Mouse (Mus musculus) limb, embryonic 11.5 days (tissue): Measurements from ENCODE around the gene Ovol2. TPM values are rescaled to one million over a fixed set of nuclear protein-coding genes. Genes with fewer than 3 reads are reported as not detected.
A peak's percentile ranks its signal among the peaks of the same experiment; 100 is the strongest.

Experiments used
- ATAC-seq: fragments of 200-750 bp; cut with Nextera tagmentation; 2 replicates; pipeline ENCODE4 v1.8.0; 2017; ENCODE audit warnings: low read depth; ENCODE audit not compliant: insufficient number of reproducible peaks, low FRiP score, low TSS enrichment
- DNase-seq: peaks from one replicate; pipeline ENCODE4 v3.0.0-alpha.2; 2015; ENCODE audit warnings: low spot score
- H3K27ac ChIP-seq: fragments of 300-500 bp; sonication (generic); replicated peaks from 2 replicates; pipeline ENCODE4 v1.5.1; 2014; ENCODE audit warnings: low read depth, mild to moderate bottlenecking, low read length
- H3K27me3 ChIP-seq: fragments of 300-500 bp; sonication (generic); 2 replicates; pipeline ENCODE4 v1.6.1; 2014; ENCODE audit warnings: mild to moderate bottlenecking, low read length, mixed read lengths; ENCODE audit not compliant: control insufficient read depth, insufficient read depth
- H3K36me3 ChIP-seq: fragments of 300-500 bp; sonication (generic); 2 replicates; pipeline ENCODE4 v1.6.1; 2014; ENCODE audit warnings: mild to moderate bottlenecking, low read length, moderate library complexity, mixed read lengths; ENCODE audit not compliant: control insufficient read depth, insufficient read depth
- H3K4me1 ChIP-seq: fragments of 300-500 bp; sonication (generic); 2 replicates; pipeline ENCODE4 v1.6.1; 2014; ENCODE audit warnings: low read length, mixed read lengths; ENCODE audit not compliant: control insufficient read depth, insufficient read depth
- H3K4me2 ChIP-seq: fragments of 300-500 bp; sonication (generic); 2 replicates; pipeline ENCODE4 v1.6.1; 2014; ENCODE audit warnings: low read depth, mild to moderate bottlenecking, moderate library complexity; ENCODE audit not compliant: severe bottlenecking
- H3K4me3 ChIP-seq: fragments of 300-500 bp; sonication (generic); 2 replicates; pipeline ENCODE4 v1.5.1; 2014; ENCODE audit warnings: low read depth, low read length
- H3K9ac ChIP-seq: fragments of 300-500 bp; sonication (generic); 2 replicates; pipeline ENCODE4 v1.6.1; 2014; ENCODE audit warnings: mild to moderate bottlenecking, low read length
- H3K9me3 ChIP-seq: fragments of 300-500 bp; sonication (generic); 2 replicates; pipeline ENCODE4 v1.6.1; 2016; ENCODE audit warnings: low read length; ENCODE audit not compliant: control insufficient read depth
- WGBS: fragments of 180-500 bp; shearing (Covaris S2); extraction: QIAGEN DNeasy Blood & Tissue Kit; methylation state at CpG from one replicate; pipeline ENCODE4 v1.1.7; 2014; 5-methylcytosine and 5-hydroxymethylcytosine counted together
- polyA plus RNA-seq: library from polyadenylated mRNA; unstranded; fragments of >200 nt; fragmentation: Nextera tagmentation; extraction: Ambion mirVana; gene quantifications from 2 replicates; pipeline ENCODE4 v1.2.1, GENCODE M21; 2014

The Ovol2 gene
- polyA plus RNA-seq, 1 experiment from 2014 or later: 0.53 TPM

DNA sequence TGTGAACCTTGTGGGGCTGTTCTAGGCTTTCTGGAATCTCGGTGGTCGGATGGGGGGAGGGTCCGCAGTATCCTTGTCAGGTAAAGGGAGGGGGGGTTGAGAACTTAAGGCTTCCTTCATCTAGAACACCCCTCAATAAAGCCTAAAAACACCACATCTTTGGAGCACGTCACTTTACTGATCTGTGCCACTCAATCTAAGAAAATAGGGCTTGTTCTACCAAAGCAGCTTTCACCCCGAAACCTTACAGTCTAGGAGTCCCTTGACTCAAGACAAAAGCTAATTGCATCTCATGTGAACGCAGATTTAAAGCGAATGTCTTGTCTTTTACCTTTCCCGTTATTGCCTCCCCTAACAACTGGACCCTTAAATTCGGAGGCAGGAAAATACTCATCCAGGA lies 540 bp upstream of the Ovol2 start:
- peak; percentile 40 for DNase-seq

DNA sequence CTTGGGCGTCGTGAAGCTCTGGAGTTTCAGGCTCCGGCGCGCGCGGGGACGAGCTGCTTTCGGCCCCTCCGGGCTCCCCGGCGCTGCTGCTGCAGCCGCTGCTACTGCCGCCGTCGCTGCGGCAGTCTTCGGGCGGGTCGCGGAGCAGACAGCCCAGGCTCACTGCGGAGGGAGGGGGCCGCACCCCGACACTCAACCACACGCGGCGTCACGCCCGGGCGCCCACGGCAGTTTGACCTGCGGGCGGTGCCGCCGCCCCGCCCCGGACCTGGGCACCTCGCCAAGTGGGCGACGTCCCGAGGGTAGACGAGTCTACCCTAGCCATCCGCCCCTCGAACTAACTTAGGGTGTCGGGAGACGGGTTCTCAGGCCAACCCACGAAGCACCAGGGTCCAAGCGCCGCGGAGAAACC lies 980 bp downstream of the Ovol2 start:
- no peak overlapping the region for H3K27ac ChIP-seq
- WGBS: under 1% methylated on average over 50 of the region's 50 CpGs

More for the DNA sequence above, 540 bp upstream of the Ovol2 start:
- Histone ChIP-seq H3K9ac (no peak overlapping the region), H3K4me1 (peaks cover 21% of the 10 kb centered on the region), H3K27ac (no peak overlapping the region), H3K36me3 (no peaks in the 10 kb centered on the region), H3K9me3 (no peaks in the 10 kb centered on the region), H3K4me3 (no peak overlapping the region; the same call in 1 of the 2 replicates), H3K27me3 (peaks cover 56% of the 10 kb centered on the region), H3K4me2 (peak overlapping the region; percentile 77)
- WGBS: 5% methylated on average over 9 of the region's 9 CpGs
- no peak for ATAC-seq

DNA sequence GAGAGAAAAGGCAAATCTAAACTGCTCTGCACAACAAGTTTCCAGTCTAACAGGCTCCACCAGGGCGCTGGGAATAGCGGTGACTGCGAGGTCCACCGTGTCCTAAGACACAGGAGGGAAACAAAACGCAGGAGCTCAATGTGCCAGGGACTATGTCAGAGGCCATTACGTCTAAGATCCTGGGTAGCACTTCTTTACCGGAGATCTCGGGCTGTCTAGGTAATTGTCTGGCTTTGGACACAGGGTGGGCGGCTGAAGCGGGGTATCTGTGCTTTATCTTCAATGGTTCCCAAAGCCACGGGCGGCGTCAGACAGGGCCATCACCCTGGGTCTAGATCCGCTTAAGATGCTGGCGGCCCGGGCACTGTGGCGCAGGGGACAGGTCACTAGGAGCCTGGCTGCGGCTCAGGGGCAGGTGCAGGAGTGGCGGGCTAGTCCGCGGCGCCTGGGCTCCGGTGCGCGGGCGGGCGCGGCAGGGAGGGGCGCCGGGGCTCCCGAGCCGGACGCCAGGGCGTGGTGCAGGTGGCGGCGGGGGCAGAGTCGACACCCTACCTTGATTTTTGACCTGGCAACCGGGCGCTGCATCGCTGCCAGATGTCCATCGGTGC lies 1.5 kb downstream of the Ovol2 start:
- Histone ChIP-seq H3K4me1 (peaks cover 21% of the 10 kb centered on the region), H3K27me3 (peaks cover 58% of the 10 kb centered on the region), H3K4me2 (peak overlapping the region; percentile 77), H3K9ac (peak overlapping the region; percentile 45), H3K4me3 (peak overlapping the region; percentile 40), H3K36me3 (no peaks in the 10 kb centered on the region), H3K27ac (no peak overlapping the region), H3K9me3 (no peaks in the 10 kb centered on the region)
- peak; percentile 57 for DNase-seq
- WGBS: under 1% methylated on average over 36 of the region's 41 CpGs
- peak; percentile 15; the same call in 1 of the 2 replicates for ATAC-seq

More for the DNA sequence above, 980 bp downstream of the Ovol2 start:
- H3K4me2 ChIP-seq: peak overlapping the region; percentile 77
- peaks cover 58% of the 10 kb centered on the region for H3K27me3 ChIP-seq
- no peak for DNase-seq
- peak overlapping the region; percentile 45 for H3K9ac ChIP-seq
- H3K36me3 ChIP-seq: no peaks in the 10 kb centered on the region
- H3K9me3 ChIP-seq: no peaks in the 10 kb centered on the region
- H3K4me3 ChIP-seq: peak overlapping the region; percentile 40
- ATAC-seq: peak; percentile 33; the same call in 1 of the 2 replicates
- H3K4me1 ChIP-seq: peaks cover 21% of the 10 kb centered on the region

DNA sequence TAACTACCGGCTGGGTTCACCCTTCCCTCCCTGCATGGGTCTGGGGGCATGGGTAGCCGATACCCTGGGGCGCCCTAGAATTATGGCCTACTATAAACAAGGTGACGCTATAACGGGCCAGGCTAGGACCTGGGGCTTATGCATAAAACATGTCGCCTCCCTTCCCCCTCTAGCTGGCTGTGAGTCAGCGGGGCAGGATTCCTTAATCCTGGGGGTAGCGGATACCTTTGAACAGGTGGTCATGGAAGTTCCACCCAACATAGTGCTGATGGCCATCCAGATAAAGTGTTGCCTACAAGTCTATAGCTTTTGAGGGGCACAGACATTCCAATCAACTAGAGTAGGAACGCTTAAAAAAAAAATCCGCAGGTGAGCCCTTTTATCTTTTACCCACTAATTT lies 2.0 kb downstream of the Ovol2 start:
- no peak overlapping the region for H3K27ac ChIP-seq

DNA sequence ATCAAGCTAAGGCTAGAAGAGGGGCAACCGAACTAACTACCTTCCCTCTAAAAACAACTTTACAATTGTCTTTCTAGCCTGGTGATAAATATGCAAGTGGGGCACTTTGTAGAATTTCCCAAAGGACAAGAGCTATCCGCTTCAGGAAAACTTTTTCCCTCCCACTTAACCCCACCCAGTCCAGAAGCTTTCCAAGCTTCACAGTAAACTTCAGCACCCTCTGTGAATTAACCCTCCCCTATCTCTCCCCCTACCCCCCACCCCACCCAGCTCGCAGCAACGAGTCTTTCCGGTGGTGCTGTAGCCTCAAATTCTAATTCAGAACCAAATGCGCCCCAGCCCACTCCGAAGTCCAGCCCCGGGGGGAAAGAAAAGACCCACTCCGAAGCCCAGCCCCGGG lies 2.5 kb downstream of the Ovol2 start:
- H3K27me3 ChIP-seq: peaks cover 58% of the 10 kb centered on the region
- DNase-seq: no peak
- peak overlapping the region; percentile 22 for H3K4me2 ChIP-seq
- H3K9ac ChIP-seq: no peak overlapping the region
- no peak for ATAC-seq
- peak overlapping the region; percentile 21 for H3K4me3 ChIP-seq
- under 1% methylated on average over 10 of the region's 10 CpGs for WGBS
- no peak overlapping the region for H3K27ac ChIP-seq
- no peaks in the 10 kb centered on the region for H3K36me3 ChIP-seq
- H3K9me3 ChIP-seq: no peaks in the 10 kb centered on the region
- peaks cover 21% of the 10 kb centered on the region for H3K4me1 ChIP-seq

More for the DNA sequence above, 2.0 kb downstream of the Ovol2 start:
- peak; percentile 41 for DNase-seq
- H3K4me2 ChIP-seq: peak overlapping the region; percentile 22
- H3K9ac ChIP-seq: no peak overlapping the region
- H3K36me3 ChIP-seq: no peaks in the 10 kb centered on the region
- H3K4me1 ChIP-seq: peaks cover 21% of the 10 kb centered on the region
- H3K9me3 ChIP-seq: no peaks in the 10 kb centered on the region
- no peak for ATAC-seq
- H3K4me3 ChIP-seq: peak overlapping the region; percentile 40
- 3% methylated on average over 10 of the region's 10 CpGs for WGBS
- peaks cover 58% of the 10 kb centered on the region for H3K27me3 ChIP-seq

DNA sequence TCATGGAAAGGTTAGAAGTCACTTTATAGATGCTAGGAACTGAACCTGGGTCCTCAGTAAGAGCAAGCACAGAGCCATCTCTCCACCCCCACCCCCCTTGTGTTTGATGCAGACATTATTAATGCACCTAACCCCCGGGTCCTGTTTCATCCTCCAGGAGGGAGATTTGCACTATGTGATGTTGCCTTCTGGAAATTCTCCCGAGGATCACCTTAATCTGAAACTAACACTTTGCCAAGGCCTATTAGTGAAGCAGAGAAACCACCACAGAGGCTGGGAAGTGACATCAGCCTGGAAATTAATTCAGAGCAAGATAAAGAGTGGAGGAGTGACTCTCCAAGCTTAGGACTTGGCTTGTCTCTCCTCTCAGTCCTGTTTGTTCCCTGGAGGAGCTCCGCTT lies 7.7 kb downstream of the Ovol2 start:
- H3K9ac ChIP-seq: no peak overlapping the region
- no peak overlapping the region for H3K4me2 ChIP-seq
- H3K27ac ChIP-seq: no peak overlapping the region
- H3K4me3 ChIP-seq: no peak overlapping the region
- H3K4me1 ChIP-seq: no peaks in the 10 kb centered on the region
- no peaks in the 10 kb centered on the region for H3K36me3 ChIP-seq
- ATAC-seq (no peak), DNase-seq (no peak)
- peaks cover 14% of the 10 kb centered on the region; the same call in 1 of the 2 replicates for H3K27me3 ChIP-seq
- no peaks in the 10 kb centered on the region for H3K9me3 ChIP-seq
- WGBS: 76% methylated on average over 3 of the region's 3 CpGs

DNA sequence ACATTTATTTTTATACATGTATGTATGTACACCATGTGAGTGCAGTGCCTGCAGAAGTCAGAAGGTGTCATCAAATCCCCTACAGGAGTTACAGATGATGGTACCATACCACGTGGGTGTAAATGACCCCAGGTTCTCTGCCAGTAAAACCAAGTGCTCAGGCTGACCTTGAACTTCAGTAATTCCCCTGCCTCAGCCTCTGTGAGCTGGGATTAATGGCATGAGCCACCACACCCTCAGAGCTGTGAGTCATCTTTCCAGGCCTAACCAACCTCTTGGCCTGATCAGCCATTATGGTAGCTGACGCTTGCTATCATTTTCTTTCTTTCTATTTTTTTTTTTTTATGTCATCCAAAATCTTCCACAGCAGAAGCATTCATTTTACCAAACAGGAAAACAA lies 20.6 kb downstream of the Ovol2 start:
- no peak overlapping the region for H3K4me2 ChIP-seq
- H3K9me3 ChIP-seq: no peaks in the 10 kb centered on the region
- no peak for ATAC-seq
- H3K4me1 ChIP-seq: no peaks in the 10 kb centered on the region
- H3K36me3 ChIP-seq: no peaks in the 10 kb centered on the region
- no peak overlapping the region for H3K4me3 ChIP-seq
- DNase-seq: no peak
- no peak overlapping the region for H3K9ac ChIP-seq
- 84% methylated on average over 2 of the region's 2 CpGs for WGBS
- no peaks in the 10 kb centered on the region for H3K27me3 ChIP-seq
- H3K27ac ChIP-seq: no peak overlapping the region

DNA sequence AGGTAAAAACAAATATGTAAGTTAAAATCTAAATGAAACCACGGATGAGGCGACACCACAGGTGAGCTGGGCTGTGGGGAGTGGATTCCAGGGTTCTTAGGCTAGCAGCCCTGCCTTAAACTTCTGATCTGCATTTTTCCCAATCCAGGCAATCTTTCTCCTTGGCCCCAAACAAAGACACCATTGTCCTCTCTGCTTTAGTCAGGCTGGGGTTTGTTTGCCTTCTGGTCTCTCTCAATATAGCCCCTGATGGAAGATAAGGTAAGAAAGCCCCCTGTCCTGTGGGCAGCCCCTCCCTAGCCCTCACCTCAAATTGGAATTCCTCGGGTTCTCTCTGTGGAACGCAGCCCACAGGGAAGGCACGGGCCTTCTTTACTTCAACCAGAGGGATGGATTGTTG lies 21.7 kb downstream of the Ovol2 start:
- no peak for ATAC-seq
- Histone ChIP-seq H3K4me1 (no peaks in the 10 kb centered on the region), H3K9ac (no peak overlapping the region), H3K4me2 (no peak overlapping the region), H3K9me3 (no peaks in the 10 kb centered on the region), H3K36me3 (no peaks in the 10 kb centered on the region), H3K27ac (no peak overlapping the region), H3K27me3 (no peaks in the 10 kb centered on the region), H3K4me3 (no peak overlapping the region)
- 63% methylated on average over 5 of the region's 5 CpGs for WGBS
- no peak for DNase-seq

DNA sequence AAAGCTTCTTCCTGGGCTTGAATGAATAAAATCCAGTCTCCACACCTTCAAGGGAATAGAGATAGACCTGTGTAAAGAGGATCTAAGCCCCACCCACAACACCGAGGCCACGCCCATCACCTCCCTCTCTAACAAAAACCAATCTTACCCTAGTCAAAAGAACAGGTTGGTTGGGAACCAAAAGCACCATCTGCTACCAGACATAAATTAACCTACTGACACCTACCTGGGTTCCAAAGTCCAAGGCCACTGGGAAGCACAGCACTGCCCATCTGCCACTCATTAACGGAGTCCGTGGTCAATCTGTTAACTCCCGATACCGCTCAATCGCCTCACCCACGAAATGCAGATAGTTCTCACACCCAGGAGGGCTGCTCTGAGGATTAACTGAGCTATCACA lies 23.4 kb downstream of the Ovol2 start:
- DNase-seq (no peak), ATAC-seq (no peak)
- no peaks in the 10 kb centered on the region for H3K36me3 ChIP-seq
- no peak overlapping the region for H3K4me2 ChIP-seq
- no peak overlapping the region for H3K9ac ChIP-seq
- H3K4me1 ChIP-seq: no peaks in the 10 kb centered on the region
- WGBS: 54% methylated on average over 8 of the region's 8 CpGs
- H3K4me3 ChIP-seq: no peak overlapping the region
- no peaks in the 10 kb centered on the region for H3K27me3 ChIP-seq
- H3K27ac ChIP-seq: no peak overlapping the region
- no peaks in the 10 kb centered on the region for H3K9me3 ChIP-seq
